Mouse (Mus musculus): Measurements from ENCODE around the gene 1110059E24Rik.
"Not testable (repeated sequence)": the region's sequence is repeated elsewhere in the genome, so short reads cannot be mapped to it uniquely, and the experiment has no call there.

DNA sequence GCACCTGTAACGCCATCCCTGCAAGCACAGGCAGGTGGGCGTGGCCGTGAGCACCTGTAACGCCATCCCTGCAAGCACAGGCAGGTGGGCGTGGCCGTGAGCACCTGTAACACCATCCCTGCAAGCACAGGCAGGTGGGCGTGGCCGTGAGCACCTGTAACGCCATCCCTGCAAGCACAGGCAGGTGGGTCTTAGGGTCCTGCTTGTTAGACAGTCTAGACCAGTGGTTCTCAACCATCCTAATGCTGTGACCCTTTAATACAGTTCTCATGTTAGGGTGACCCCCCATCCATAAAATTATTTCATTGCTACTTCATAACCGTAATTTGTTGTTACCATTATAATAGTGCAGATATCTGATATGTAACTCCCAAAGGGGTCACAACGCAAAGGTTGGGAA is 24.3 kb downstream of the 1110059E24Rik start:
- not testable (repeated sequence) for TF ChIP-seq CTCF, POLR2A (IDR thresholded peaks at IDR 0.05; ENCODE audit: insufficient read depth, low read depth, low read length)
